Mouse (Mus musculus) forebrain, embryonic 14.5 days (tissue): ENCODE measurements around the gene Dnmt3a. TPM values are rescaled to one million over a fixed set of nuclear protein-coding genes. Genes with fewer than 3 reads are reported as not detected.

ENCODE experiments used
- ATAC-seq: fragments of 200-750 bp; cut with Nextera tagmentation; 2 replicates; pipeline ENCODE4 v1.8.0; 2017; ENCODE audit warnings: mild to moderate bottlenecking, moderate library complexity
- DNase-seq: peaks from one replicate; pipeline ENCODE4 v3.0.0-alpha.2; 2015; ENCODE audit warnings: low spot score
- H3K27ac ChIP-seq: fragments of 300-500 bp; sonication (generic); 2 replicates; pipeline ENCODE4 v1.5.1; 2014; ENCODE audit warnings: low read depth, mild to moderate bottlenecking, control low read depth, low read length, moderate library complexity
- H3K27me3 ChIP-seq: fragments of 300-500 bp; sonication (generic); replicated peaks from 2 replicates; pipeline ENCODE4 v1.6.1; 2014; ENCODE audit warnings: low read length, control low read depth, mixed read lengths; ENCODE audit not compliant: control insufficient read depth, insufficient read depth
- H3K36me3 ChIP-seq: fragments of 300-500 bp; sonication (generic); 2 replicates; pipeline ENCODE4 v1.6.1; 2014; ENCODE audit warnings: low read length, control low read depth; ENCODE audit not compliant: control insufficient read depth, insufficient read depth
- H3K4me1 ChIP-seq: fragments of 300-500 bp; sonication (generic); 2 replicates; pipeline ENCODE4 v1.6.1; 2014; ENCODE audit warnings: antibody characterized with exemption, low read length, control low read depth; ENCODE audit not compliant: control insufficient read depth, insufficient read depth
- H3K4me2 ChIP-seq: fragments of 300-500 bp; sonication (generic); 2 replicates; pipeline ENCODE4 v1.6.1; 2014; ENCODE audit warnings: mild to moderate bottlenecking, control low read depth, low read length
- H3K4me3 ChIP-seq: fragments of 300-500 bp; sonication (generic); 2 replicates; pipeline ENCODE4 v1.5.1; 2014; ENCODE audit warnings: low read depth, low read length, control low read depth
- H3K9ac ChIP-seq: fragments of 300-500 bp; sonication (generic); 2 replicates; pipeline ENCODE4 v1.6.1; 2014; ENCODE audit warnings: mild to moderate bottlenecking, low read length, control low read depth, moderate library complexity
- H3K9me3 ChIP-seq: fragments of 300-500 bp; sonication (generic); replicated peaks from 2 replicates; pipeline ENCODE4 v1.6.1; 2016; ENCODE audit warnings: low read length, control low read depth, mixed read lengths; ENCODE audit not compliant: control insufficient read depth
- WGBS: fragments of 180-500 bp; shearing (Covaris S2); extraction: QIAGEN DNeasy Blood & Tissue Kit; methylation state at CpG from one replicate; pipeline ENCODE4 v1.1.7; 2014; 5-methylcytosine and 5-hydroxymethylcytosine counted together
- polyA plus RNA-seq: library from polyadenylated mRNA; unstranded; fragments of >200 nt; fragmentation: Nextera tagmentation; extraction: Ambion mirVana; gene quantifications from 2 replicates; pipeline ENCODE4 v1.2.1, GENCODE M21; 2014

Gene Dnmt3a
- polyA plus RNA-seq, 1 experiment from 2014 or later: 28.0 TPM

- no peak overlapping the region for H3K4me2 ChIP-seq
- H3K27ac ChIP-seq: no peak overlapping the region
- no peak for DNase-seq
- H3K27me3 ChIP-seq: no peaks in the 10 kb centered on the region
- H3K36me3 ChIP-seq: 0 out of 2 replicates have a peak, but pooled peaks cover 6% of the 10 kb centered on the region
- no peak overlapping the region for H3K9ac ChIP-seq
- no peaks in the 10 kb centered on the region for H3K4me1 ChIP-seq
- 87% methylated on average over 4 of the region's 4 CpGs for WGBS
- no peaks in the 10 kb centered on the region for H3K9me3 ChIP-seq
- H3K4me3 ChIP-seq: no peak overlapping the region
- ATAC-seq: no peak
Observed at GRCm38 (mm10) chr12:3768391-3768790, 37.4 kb upstream of the Dnmt3a start.

DNA sequence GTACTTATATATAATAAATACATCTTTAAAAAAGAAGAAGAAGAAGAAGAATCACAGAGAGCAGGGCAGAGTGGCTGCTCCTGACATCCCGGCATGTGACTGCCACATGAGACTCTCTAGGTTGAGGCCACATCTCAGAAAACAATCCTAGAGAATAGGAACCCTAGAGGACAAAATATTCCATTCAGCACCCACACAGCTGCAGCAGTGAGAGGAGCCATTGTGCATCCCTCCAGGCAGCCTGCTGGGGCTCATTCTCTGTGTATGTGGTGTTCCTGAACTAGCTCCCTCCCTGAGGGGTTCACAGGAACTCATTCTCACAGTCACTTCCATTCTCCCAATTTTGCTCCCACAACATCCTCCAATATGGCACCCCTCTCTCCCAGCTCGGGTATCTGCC, 35.3 kb upstream of the Dnmt3a start:
- Histone ChIP-seq H3K4me1 (no peaks in the 10 kb centered on the region), H3K4me2 (no peak overlapping the region), H3K4me3 (no peak overlapping the region), H3K27ac (no peak overlapping the region), H3K36me3 (peaks cover 17% of the 10 kb centered on the region; the same call in 1 of the 2 replicates), H3K27me3 (no peaks in the 10 kb centered on the region), H3K9ac (no peak overlapping the region), H3K9me3 (no peaks in the 10 kb centered on the region)
- ATAC-seq (no peak), DNase-seq (no peak)
- WGBS: 75% methylated on average over 2 of the region's 2 CpGs

DNA sequence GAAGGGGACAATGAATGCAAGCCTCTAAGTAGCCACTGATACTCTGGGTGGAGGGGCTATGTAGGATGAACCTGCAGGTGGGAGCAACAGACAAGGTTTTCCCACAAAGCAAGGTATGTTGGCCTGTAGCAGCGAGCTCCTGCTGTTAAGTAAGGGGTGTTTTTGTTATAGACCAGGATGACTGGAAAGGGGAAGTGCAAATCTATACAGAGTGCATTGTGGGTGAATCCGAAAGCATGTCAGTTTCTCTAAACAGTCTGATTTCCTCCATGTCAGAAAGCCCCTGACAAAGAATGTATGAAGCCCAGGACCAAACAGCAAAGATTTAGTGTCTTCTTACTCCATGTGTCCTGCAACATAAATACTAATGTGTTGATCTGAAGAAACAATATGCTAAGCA, 34.7 kb upstream of the Dnmt3a start:
- ATAC-seq: no peak
- Histone ChIP-seq H3K36me3 (peaks cover 17% of the 10 kb centered on the region; the same call in 1 of the 2 replicates), H3K9me3 (no peaks in the 10 kb centered on the region), H3K4me3 (no peak overlapping the region), H3K27me3 (no peaks in the 10 kb centered on the region), H3K9ac (no peak overlapping the region), H3K27ac (no peak overlapping the region), H3K4me1 (no peaks in the 10 kb centered on the region), H3K4me2 (no peak overlapping the region)
- 93% methylated on average over 2 of the region's 2 CpGs for WGBS
- no peak for DNase-seq

GRCm38 (mm10) chr12:3773643-3774042, 32.2 kb upstream of the Dnmt3a start:
- H3K9me3 ChIP-seq: no peaks in the 10 kb centered on the region
- no peak overlapping the region for H3K9ac ChIP-seq
- H3K4me3 ChIP-seq: no peak overlapping the region
- H3K36me3 ChIP-seq: peaks cover 17% of the 10 kb centered on the region; the same call in 1 of the 2 replicates
- DNase-seq: no peak
- no peak overlapping the region for H3K4me2 ChIP-seq
- WGBS: 95% methylated on average over 3 of the region's 3 CpGs
- ATAC-seq: no peak
- no peak overlapping the region for H3K27ac ChIP-seq
- H3K27me3 ChIP-seq: no peaks in the 10 kb centered on the region
- no peaks in the 10 kb centered on the region for H3K4me1 ChIP-seq

GRCm38 (mm10) chr12:3776015-3776414, 29.8 kb upstream of the Dnmt3a start:
- Histone ChIP-seq H3K4me2 (no peak overlapping the region), H3K27me3 (no peaks in the 10 kb centered on the region), H3K4me1 (peaks cover 9% of the 10 kb centered on the region), H3K36me3 (peaks cover 17% of the 10 kb centered on the region; the same call in 1 of the 2 replicates), H3K27ac (no peak overlapping the region), H3K9me3 (no peaks in the 10 kb centered on the region), H3K9ac (no peak overlapping the region), H3K4me3 (no peak overlapping the region)
- DNase-seq: no peak
- ATAC-seq: no peak
- 100% methylated on average over 2 of the region's 2 CpGs for WGBS

DNA sequence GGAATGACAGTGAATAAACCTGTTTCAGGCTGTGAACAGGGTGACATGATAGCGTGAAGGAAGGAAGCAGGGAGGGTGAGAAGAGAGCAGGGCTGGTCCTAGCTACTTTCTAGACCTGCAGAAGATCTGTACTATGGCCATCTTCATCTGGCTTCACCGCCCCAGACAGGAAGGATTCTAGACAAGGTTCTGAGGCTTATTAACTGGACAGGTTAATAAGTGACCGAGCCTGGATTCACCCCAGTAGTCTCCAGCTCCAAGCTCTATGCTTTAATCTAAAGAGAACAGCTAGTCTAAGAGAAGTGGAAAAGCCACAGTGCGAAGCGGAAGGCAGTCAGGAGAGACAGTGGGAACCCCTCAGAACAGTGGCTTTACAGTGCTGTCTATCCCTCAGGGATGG, 28.1 kb upstream of the Dnmt3a start:
- Histone ChIP-seq H3K9me3 (no peaks in the 10 kb centered on the region), H3K9ac (no peak overlapping the region), H3K36me3 (peaks cover 17% of the 10 kb centered on the region; the same call in 1 of the 2 replicates), H3K4me3 (no peak overlapping the region), H3K27ac (no peak overlapping the region), H3K27me3 (no peaks in the 10 kb centered on the region), H3K4me1 (peaks cover 14% of the 10 kb centered on the region), H3K4me2 (no peak overlapping the region)
- 91% methylated on average over 5 of the region's 5 CpGs for WGBS
- DNase-seq (no peak), ATAC-seq (no peak)

DNA sequence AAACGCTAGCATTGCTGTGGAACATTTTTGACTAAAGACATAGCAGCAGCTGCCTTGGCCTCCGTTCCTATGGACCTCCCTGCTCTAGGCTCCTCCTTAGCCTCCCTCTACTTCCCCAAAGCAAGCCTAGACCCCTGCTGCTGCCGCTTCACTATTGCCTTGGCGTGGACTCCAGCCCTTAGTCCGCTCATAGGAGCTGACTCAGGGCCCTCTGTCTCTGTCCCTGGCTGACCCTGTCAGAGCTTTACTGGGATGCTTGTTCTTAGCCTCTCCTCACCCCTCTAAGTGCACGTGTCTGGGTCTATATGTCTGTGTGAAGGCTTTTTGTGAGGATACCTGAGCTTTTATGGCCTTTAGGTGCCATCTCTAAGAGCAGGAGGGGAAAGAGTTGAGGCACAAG, 27.5 kb upstream of the Dnmt3a start:
- DNase-seq (no peak), ATAC-seq (no peak)
- Histone ChIP-seq H3K9me3 (no peaks in the 10 kb centered on the region), H3K27me3 (no peaks in the 10 kb centered on the region), H3K4me3 (no peak overlapping the region), H3K4me1 (peaks cover 19% of the 10 kb centered on the region), H3K36me3 (peaks cover 12% of the 10 kb centered on the region; the same call in 1 of the 2 replicates), H3K9ac (no peak overlapping the region), H3K27ac (no peak overlapping the region), H3K4me2 (no peak overlapping the region)
- 90% methylated on average over 6 of the region's 6 CpGs for WGBS

GRCm38 (mm10) chr12:3779639-3780038, 26.2 kb upstream of the Dnmt3a start:
- no peak for ATAC-seq
- no peak overlapping the region for H3K9ac ChIP-seq

DNA sequence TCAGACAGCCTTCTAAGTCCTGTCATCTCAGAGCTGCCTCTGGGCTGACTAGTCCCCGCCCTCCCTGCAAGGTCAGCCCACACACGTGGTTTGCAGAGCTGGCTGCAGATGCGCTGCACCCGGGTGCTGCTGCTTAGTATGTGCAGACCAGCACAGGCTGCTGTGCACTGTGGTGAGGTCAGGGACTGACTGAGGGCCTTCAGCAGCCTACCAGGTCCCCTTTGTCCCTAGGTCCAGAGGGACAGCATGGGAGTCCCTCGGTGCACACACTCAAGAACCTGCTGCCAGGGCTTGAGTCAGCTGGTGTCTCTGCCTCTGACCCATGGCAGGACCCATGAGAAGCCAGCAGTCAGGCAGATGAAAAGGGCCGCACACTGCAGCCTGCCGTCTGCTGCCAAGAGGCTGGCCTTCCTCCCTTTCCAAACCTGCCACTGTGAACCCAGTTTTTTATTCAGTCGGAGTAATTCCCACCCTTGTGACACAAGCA, 25.4 kb upstream of the Dnmt3a start:
- DNase-seq (peak; percentile 42), ATAC-seq (peak; percentile 57)
- Histone ChIP-seq H3K36me3 (no peaks in the 10 kb centered on the region), H3K4me2 (no peak overlapping the region), H3K4me3 (no peak overlapping the region), H3K9ac (peak overlapping the region; percentile 45; the same call in 1 of the 2 replicates), H3K27me3 (no peaks in the 10 kb centered on the region), H3K9me3 (no peaks in the 10 kb centered on the region), H3K27ac (peak overlapping the region; percentile 39; the same call in 1 of the 2 replicates), H3K4me1 (peaks cover 22% of the 10 kb centered on the region)
- WGBS: 24% methylated on average over 8 of the region's 8 CpGs

More at GRCm38 (mm10) chr12:3779639-3780038, 26.2 kb upstream of the Dnmt3a start:
- H3K4me1 ChIP-seq: peaks cover 22% of the 10 kb centered on the region
- no peak for DNase-seq
- no peak overlapping the region for H3K4me2 ChIP-seq
- no peak overlapping the region for H3K4me3 ChIP-seq
- H3K27ac ChIP-seq: no peak overlapping the region
- no peaks in the 10 kb centered on the region for H3K27me3 ChIP-seq
- no peaks in the 10 kb centered on the region for H3K36me3 ChIP-seq
- no peaks in the 10 kb centered on the region for H3K9me3 ChIP-seq
- 81% methylated on average over 2 of the region's 2 CpGs for WGBS
